9 mouse cellular contexts compared by ENCODE assay signal in the genomic region with DNA sequence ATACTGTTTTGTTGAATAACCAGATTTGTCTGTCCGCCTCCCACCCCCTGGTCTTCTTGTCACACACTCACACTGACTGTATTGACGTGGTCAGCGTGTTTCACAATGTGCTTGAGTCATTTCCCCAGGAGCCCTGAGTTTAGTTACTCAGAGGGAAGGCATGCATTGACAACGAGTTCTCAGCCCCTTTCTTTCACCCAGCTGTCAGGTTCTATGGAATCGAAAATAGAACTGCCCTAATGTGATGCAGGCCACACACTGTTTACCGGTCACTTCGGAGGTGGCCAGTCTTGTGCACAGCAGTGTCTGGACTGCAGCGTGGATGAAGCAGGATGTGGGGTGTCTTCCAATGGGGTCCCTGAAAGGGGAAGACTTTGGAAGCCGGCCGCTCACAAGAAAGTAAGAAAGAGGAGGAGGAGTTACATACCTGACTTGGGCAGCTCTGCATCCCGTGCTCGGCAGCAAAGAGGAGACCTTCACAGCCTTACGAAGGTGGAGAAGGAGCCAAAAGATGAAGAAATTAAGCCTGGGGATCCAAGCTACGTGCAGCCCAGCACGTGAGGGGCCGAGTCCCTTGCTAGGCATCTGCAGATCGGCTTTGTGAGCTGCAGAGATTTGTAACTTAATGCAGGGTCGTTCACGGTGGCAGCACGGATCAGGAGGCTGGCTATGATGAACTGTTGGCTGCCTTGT. TPM values are rescaled to one million over a fixed set of nuclear protein-coding genes. Genes with fewer than 3 reads are reported as not detected.
DNase-seq lines count a peak whose midpoint lies in the region; ATAC-seq and TF ChIP-seq lines count a peak whose summit lies in the region.
"Had no signal": no experiment of that assay in that cellular context is flagged by ENCODE, and none has a peak within 500 bp of the region (broad histone marks: within the 10 kb centered on the region; RNA-seq: fewer than 3 reads in every experiment).

No protein-coding gene starts in this region.

- TF ChIP-seq CTCF in heart, adult 2 months (IDR thresholded peaks at IDR 0.05): no peak

- 12% methylated on average over 20 of the region's 20 CpGs for WGBS in heart, adult 2 months
- 18% methylated on average over 20 of the region's 20 CpGs for WGBS in stomach, embryonic 15.5 days

- peak overlapping the region; percentile 46 for H3K4me2 ChIP-seq in stomach, embryonic 15.5 days

- TF ChIP-seq POLR2A in heart, adult 2 months (IDR thresholded peaks at IDR 0.05; ENCODE audit: insufficient read depth, low read depth, low read length): peak; percentile 72

- intact Hi-C loops in heart, adult 2 months (cut with DNase I): loop anchor here (1.0 kb wide), 1 partner anchor 11 kb away; no protein-coding TSS in a partner anchor
- intact Hi-C loops in left cerebral cortex, postnatal 14 days (cut with DNase I): no loop called here

- ATAC-seq in stomach, embryonic 15.5 days (ENCODE audit: insufficient read depth, low FRiP score, low read depth): peak; percentile 45; the same call in 1 of the 2 replicates

- H3K27me3 ChIP-seq in heart, adult 2 months (ENCODE audit: control insufficient read depth, insufficient read depth, low read length): no peaks in the 10 kb centered on the region
- no peaks in the 10 kb centered on the region for H3K27me3 ChIP-seq in stomach, embryonic 15.5 days (replicated peaks)

- peaks cover 5% of the 10 kb centered on the region; the same call in 1 of the 2 replicates for H3K36me3 ChIP-seq in heart, adult 2 months (ENCODE audit: control insufficient read depth, insufficient read depth, low read length)
- no peaks in the 10 kb centered on the region for H3K36me3 ChIP-seq in stomach, embryonic 15.5 days

- H3K79me2 ChIP-seq in heart, adult 2 months (replicated peaks; ENCODE audit: control insufficient read depth, insufficient read depth, low read length): peaks cover 1% of the 10 kb centered on the region; the same call in 1 of the 2 replicates

- DNase-seq in urinary bladder, postnatal 25 days (ENCODE audit: low spot score): peak; percentile 34
- no peak for DNase-seq in urinary bladder, adult 2 months (ENCODE audit: low spot score)
- DNase-seq in heart, adult 2 months: peak; percentile 61 to 62
- peak; percentile 47 for DNase-seq in kidney, adult 18-20 months
- peak; percentile 37 for DNase-seq in lung, postnatal 14 days
- DNase-seq in left cerebral cortex, postnatal 14 days (ENCODE audit: low spot score in 2 of 2): no peak
- no peak for DNase-seq in MN1 (ENCODE audit: low spot score)

- peak overlapping the region; percentile 68 for H3K9ac ChIP-seq in heart, adult 2 months (ENCODE audit: low read depth, low read length)
- H3K9ac ChIP-seq in stomach, embryonic 15.5 days: no peak overlapping the region
- H3K9ac ChIP-seq: liver, embryonic 14.5 days had no signal

- H3K9me3 ChIP-seq in stomach, embryonic 15.5 days: no peaks in the 10 kb centered on the region

- H3K4me1 ChIP-seq in heart, adult 2 months (ENCODE audit: control insufficient read depth, insufficient read depth, low read length): peaks cover 32% of the 10 kb centered on the region
- peaks cover 32% of the 10 kb centered on the region for H3K4me1 ChIP-seq in stomach, embryonic 15.5 days

- peak overlapping the region; percentile 95 for H3K27ac ChIP-seq in heart, adult 2 months
- H3K27ac ChIP-seq in stomach, embryonic 15.5 days: peak overlapping the region; percentile 83
- H3K27ac ChIP-seq: liver, embryonic 14.5 days had no signal

- peak overlapping the region; percentile 45 for H3K4me3 ChIP-seq in heart, adult 2 months
- H3K4me3 ChIP-seq in stomach, embryonic 15.5 days (replicated peaks): peak overlapping the region; percentile 21

- TF ChIP-seq EP300 in heart, adult 2 months (IDR thresholded peaks at IDR 0.05; ENCODE audit: insufficient read depth, low read depth, low read length): no peak

RNA-seq across cellular contexts. Expression of gene Uaca, which starts 43.3 kb away (rescaled TPM):
- 18.1 and 25.9 TPM in 2 replicates for polyA plus RNA-seq in urinary bladder, adult 2 months (2012; rRNA removed)
- 10 to 100 TPM; 42.7 to 53.5 TPM for total RNA-seq in heart, adult 2 months (2021)
- polyA plus RNA-seq in heart, adult 2 months (2012; rRNA removed): 10.6 and 14.8 TPM in 2 replicates
- 35.9 and 36.1 TPM in 2 replicates for polyA plus RNA-seq in stomach, embryonic 15.5 days (2015; fragmentation: Nextera tagmentation; extraction: Ambion mirVana)
- total RNA-seq in left cerebral cortex, postnatal 14 days (2021): 10 to 100 TPM; 10.9 to 12.3 TPM

Comparison
In these comparisons a context has a peak if more than half of its experiments do, and no peak if none do; other contexts are left out.
1. DNase-seq: peak in urinary bladder, postnatal 25 days (single experiment), heart, adult 2 months (2 of 2), kidney, adult 18-20 months (single experiment) and lung, postnatal 14 days (single experiment); none in urinary bladder, adult 2 months (single experiment), left cerebral cortex, postnatal 14 days (0 of 2) and MN1 (single experiment).